16 mouse cellular contexts compared by ENCODE assay signal in the genomic region with DNA sequence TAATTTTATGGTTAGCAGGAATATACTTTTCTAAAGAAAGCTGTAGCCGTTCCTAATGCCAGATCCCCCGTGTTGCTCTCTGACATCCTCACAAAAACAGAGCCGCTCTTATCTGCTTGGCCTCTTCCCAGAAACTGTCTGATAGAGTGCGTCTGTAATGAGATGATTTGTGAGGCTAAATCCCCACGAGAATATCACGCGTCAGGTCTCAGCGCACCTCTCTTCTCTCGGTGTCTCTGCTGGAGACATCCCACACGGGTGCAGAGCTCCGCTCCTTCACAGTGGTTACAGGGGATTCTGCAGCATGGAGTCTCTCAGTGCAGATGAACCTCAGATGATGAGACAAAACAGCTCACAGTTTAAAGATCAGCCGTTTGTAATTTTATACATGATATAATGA.
DNase-seq lines count a peak whose midpoint lies in the region; ATAC-seq lines count a peak whose summit lies in the region.
"Had no signal": no experiment of that assay in that cellular context is flagged by ENCODE, and none has a peak within 500 bp of the region (broad histone marks: within the 10 kb centered on the region; RNA-seq: fewer than 3 reads in every experiment).

No protein-coding gene starts in this region.

- 0 out of 2 replicates have a peak, but pooled peaks have one; percentile 60 for ATAC-seq in hindbrain, embryonic 15.5 days (ENCODE audit: low FRiP score, low read depth)
- ATAC-seq in hindbrain, embryonic 14.5 days (ENCODE audit: low FRiP score) = no peak
- 0 out of 2 replicates have a peak, but pooled peaks have one; percentile 18 for ATAC-seq in neural tube, embryonic 14.5 days (ENCODE audit: low read depth)
- no peak for ATAC-seq in neural tube, embryonic 15.5 days (ENCODE audit: low FRiP score)
- ATAC-seq: forebrain, postnatal 0 days; inflammation-experienced regulatory T-cells, adult 6 months had no signal

- no peak overlapping the region for H3K4me3 ChIP-seq in hindbrain, embryonic 15.5 days
- H3K4me3 ChIP-seq in hindbrain, embryonic 14.5 days (replicated peaks; ENCODE audit: low read length) = no peak overlapping the region
- no peak overlapping the region for H3K4me3 ChIP-seq in neural tube, embryonic 14.5 days (ENCODE audit: low read depth, low read length)
- no peak overlapping the region for H3K4me3 ChIP-seq in neural tube, embryonic 15.5 days (replicated peaks)
- H3K4me3 ChIP-seq: gastrocnemius, adult 2 months; neural tube, embryonic 13.5 days had no signal

- no peak overlapping the region for H3K9ac ChIP-seq in hindbrain, embryonic 15.5 days
- no peak overlapping the region for H3K9ac ChIP-seq in hindbrain, embryonic 14.5 days
- H3K9ac ChIP-seq in neural tube, embryonic 14.5 days (replicated peaks; ENCODE audit: low read depth, low read length) = no peak overlapping the region
- H3K9ac ChIP-seq in neural tube, embryonic 15.5 days (replicated peaks) = no peak overlapping the region
- H3K9ac ChIP-seq: forebrain, postnatal 0 days; neural tube, embryonic 13.5 days had no signal

- H3K27me3 ChIP-seq in hindbrain, embryonic 15.5 days = no peaks in the 10 kb centered on the region
- H3K27me3 ChIP-seq in hindbrain, embryonic 14.5 days (ENCODE audit: control insufficient read depth, insufficient read depth, low read length) = no peaks in the 10 kb centered on the region
- H3K27me3 ChIP-seq in neural tube, embryonic 14.5 days (ENCODE audit: control insufficient read depth, insufficient read depth, low read length) = no peaks in the 10 kb centered on the region
- no peaks in the 10 kb centered on the region for H3K27me3 ChIP-seq in neural tube, embryonic 15.5 days (replicated peaks)
- H3K27me3 ChIP-seq: CH12.LX; neural tube, embryonic 13.5 days had no signal

- H3K4me2 ChIP-seq in hindbrain, embryonic 15.5 days = no peak overlapping the region
- H3K4me2 ChIP-seq in hindbrain, embryonic 14.5 days (replicated peaks) = no peak overlapping the region
- no peak overlapping the region for H3K4me2 ChIP-seq in neural tube, embryonic 14.5 days (ENCODE audit: low read depth, low read length)
- H3K4me2 ChIP-seq in neural tube, embryonic 15.5 days = no peak overlapping the region
- H3K4me2 ChIP-seq: neural tube, embryonic 13.5 days had no signal

- WGBS in hindbrain, embryonic 15.5 days = 45% methylated on average over 12 of the region's 12 CpGs
- 53% methylated on average over 12 of the region's 12 CpGs for WGBS in hindbrain, embryonic 14.5 days
- WGBS in neural tube, embryonic 14.5 days = 60% methylated on average over 12 of the region's 12 CpGs
- 54% methylated on average over 12 of the region's 12 CpGs for WGBS in neural tube, embryonic 15.5 days

- no peak overlapping the region for H3K27ac ChIP-seq in hindbrain, embryonic 15.5 days (replicated peaks)
- H3K27ac ChIP-seq in hindbrain, embryonic 14.5 days = no peak overlapping the region; the same call in 1 of the 2 replicates
- no peak overlapping the region for H3K27ac ChIP-seq in neural tube, embryonic 14.5 days (ENCODE audit: low read depth, low read length)
- no peak overlapping the region for H3K27ac ChIP-seq in neural tube, embryonic 15.5 days (replicated peaks)
- H3K27ac ChIP-seq: gastrocnemius, adult 2 months; neural tube, embryonic 13.5 days had no signal

- no peaks in the 10 kb centered on the region for H3K36me3 ChIP-seq in hindbrain, embryonic 15.5 days
- H3K36me3 ChIP-seq in hindbrain, embryonic 14.5 days (replicated peaks; ENCODE audit: control insufficient read depth, insufficient read depth) = no peaks in the 10 kb centered on the region
- H3K36me3 ChIP-seq in neural tube, embryonic 14.5 days (ENCODE audit: control insufficient read depth, insufficient read depth, low read length) = no peaks in the 10 kb centered on the region
- H3K36me3 ChIP-seq in neural tube, embryonic 15.5 days = no peaks in the 10 kb centered on the region
- H3K36me3 ChIP-seq: neural tube, embryonic 13.5 days had no signal

- H3K4me1 ChIP-seq in hindbrain, embryonic 15.5 days (replicated peaks) = 0 out of 2 replicates have a peak, but pooled peaks cover 3% of the 10 kb centered on the region
- H3K4me1 ChIP-seq in hindbrain, embryonic 14.5 days (replicated peaks; ENCODE audit: control insufficient read depth, insufficient read depth, low read length) = 0 out of 2 replicates have a peak, but pooled peaks cover 6% of the 10 kb centered on the region
- peaks cover 4% of the 10 kb centered on the region; the same call in 1 of the 2 replicates for H3K4me1 ChIP-seq in neural tube, embryonic 14.5 days (ENCODE audit: control insufficient read depth, insufficient read depth, low read length)
- 0 out of 2 replicates have a peak, but pooled peaks cover 3% of the 10 kb centered on the region for H3K4me1 ChIP-seq in neural tube, embryonic 15.5 days

- DNase-seq in cerebellum, postnatal 10 days = peak; percentile 16 to 21
- DNase-seq in cerebellum, adult 9-11 months = no peak
- DNase-seq in hindbrain, embryonic 14.5 days (ENCODE audit: low spot score) = no peak
- no peak for DNase-seq in right cerebral cortex, postnatal 14 days
- DNase-seq in layer of hippocampus, postnatal 14 days (ENCODE audit: low spot score in 2 of 2) = no peak
- DNase-seq: cerebellum, adult 9-10 months; embryo, embryonic 11 days; forebrain, postnatal 0 days; thymus, postnatal 36 days had no signal

- H3K9me3 ChIP-seq in hindbrain, embryonic 15.5 days = no peaks in the 10 kb centered on the region
- no peaks in the 10 kb centered on the region for H3K9me3 ChIP-seq in hindbrain, embryonic 14.5 days (ENCODE audit: control insufficient read depth, low read length)
- H3K9me3 ChIP-seq in neural tube, embryonic 14.5 days (ENCODE audit: control insufficient read depth, low read length) = no peaks in the 10 kb centered on the region
- H3K9me3 ChIP-seq in neural tube, embryonic 15.5 days (replicated peaks) = no peaks in the 10 kb centered on the region
- H3K9me3 ChIP-seq: neural tube, embryonic 13.5 days had no signal

Comparison
In these comparisons a context has a peak if more than half of its experiments do, and no peak if none do; other contexts are left out.
1. DNase-seq: peak in cerebellum, postnatal 10 days (2 of 2); none in cerebellum, adult 9-11 months (single experiment), hindbrain, embryonic 14.5 days (single experiment), right cerebral cortex, postnatal 14 days (single experiment) and layer of hippocampus, postnatal 14 days (0 of 2).
2. ATAC-seq: peak in hindbrain, embryonic 15.5 days (single experiment) and neural tube, embryonic 14.5 days (single experiment); none in hindbrain, embryonic 14.5 days (single experiment) and neural tube, embryonic 15.5 days (single experiment).